Comparison of ENCODE assay signal across 8 mouse cellular contexts in genomic region chr10:117376580-117377189, GRCm38 (mm10). TPM values are rescaled to one million over a fixed set of nuclear protein-coding genes. Genes with fewer than 3 reads are reported as not detected.
DNase-seq lines count a peak whose midpoint lies in the region; ATAC-seq and TF ChIP-seq lines count a peak whose summit lies in the region.

No protein-coding gene starts in this region.

- H3K4me1 ChIP-seq in hindbrain, embryonic 11.5 days (replicated peaks; ENCODE audit: control insufficient read depth, insufficient read depth, low read length) = no peaks in the 10 kb centered on the region
- 0 out of 2 replicates have a peak, but pooled peaks cover 4% of the 10 kb centered on the region for H3K4me1 ChIP-seq in lung, postnatal 0 days (ENCODE audit: insufficient read depth, low read depth, low read length)

- no peaks in the 10 kb centered on the region for H3K9me3 ChIP-seq in hindbrain, embryonic 11.5 days (ENCODE audit: control insufficient read depth, low read length)
- H3K9me3 ChIP-seq in lung, postnatal 0 days (ENCODE audit: low read length) = no peaks in the 10 kb centered on the region

- H3K27me3 ChIP-seq in hindbrain, embryonic 11.5 days (ENCODE audit: control insufficient read depth, insufficient read depth, low read length) = no peaks in the 10 kb centered on the region
- no peaks in the 10 kb centered on the region for H3K27me3 ChIP-seq in lung, postnatal 0 days (replicated peaks; ENCODE audit: insufficient read depth, low read length)

- peak overlapping the region; percentile 55 for H3K4me2 ChIP-seq in hindbrain, embryonic 11.5 days (replicated peaks; ENCODE audit: low read depth, low read length)
- H3K4me2 ChIP-seq in lung, postnatal 0 days (replicated peaks; ENCODE audit: low read depth, low read length) = peak overlapping the region; percentile 75

- peak; percentile 97 for ATAC-seq in hindbrain, embryonic 11.5 days (ENCODE audit: low FRiP score)
- ATAC-seq in lung, postnatal 0 days = peak; percentile 98

- TF ChIP-seq CTCF in lung, postnatal 0 days (IDR thresholded peaks at IDR 0.05) = peak; percentile 56

- peak overlapping the region; percentile 100 for H3K4me3 ChIP-seq in hindbrain, embryonic 11.5 days (ENCODE audit: low read depth, low read length)
- H3K4me3 ChIP-seq in lung, postnatal 0 days (ENCODE audit: low read depth, low read length) = peak overlapping the region; percentile 99

- under 1% methylated on average over 52 of the region's 86 CpGs for WGBS in hindbrain, embryonic 11.5 days
- 0% methylated on average over 43 of the region's 86 CpGs for WGBS in lung, postnatal 0 days

- H3K9ac ChIP-seq in hindbrain, embryonic 11.5 days (ENCODE audit: low read depth, low read length) = peak overlapping the region; percentile 100
- H3K9ac ChIP-seq in lung, postnatal 0 days (replicated peaks; ENCODE audit: low read depth) = peak overlapping the region; percentile 95

- no peaks in the 10 kb centered on the region for H3K36me3 ChIP-seq in hindbrain, embryonic 11.5 days (ENCODE audit: control insufficient read depth, insufficient read depth, low read length)
- no peaks in the 10 kb centered on the region for H3K36me3 ChIP-seq in lung, postnatal 0 days (ENCODE audit: insufficient read depth, low read length)

- DNase-seq in NIH3T3 (ENCODE audit: low read depth) = peak; percentile 97
- DNase-seq in cerebellum, adult 9-11 months = peak; percentile 93
- peak; percentile 72 to 96 for DNase-seq in frontal cortex, adult 2 months (ENCODE audit: extremely low spot score in 1 of 2, low spot score in 1 of 2)
- peak; percentile 98 for DNase-seq in hindbrain, embryonic 11.5 days (ENCODE audit: low spot score)
- DNase-seq in layer of hippocampus, postnatal 10 days (ENCODE audit: low spot score in 2 of 2) = peak; percentile 96 to 98
- DNase-seq in lung, postnatal 0 days (ENCODE audit: low spot score) = peak; percentile 96
- DNase-seq in ovary, postnatal 10 days (ENCODE audit: low spot score) = peak; percentile 85
- DNase-seq in thymus, postnatal 0 days (ENCODE audit: low spot score) = peak; percentile 95

- peak overlapping the region; percentile 92 for H3K27ac ChIP-seq in hindbrain, embryonic 11.5 days (ENCODE audit: low read depth, low read length)
- peak overlapping the region; percentile 96 for H3K27ac ChIP-seq in lung, postnatal 0 days (ENCODE audit: low read length)

- no peak for TF ChIP-seq EP300 in lung, postnatal 0 days (IDR thresholded peaks at IDR 0.05)

RNA-seq across cellular contexts. Expression of gene Cpsf6, which starts 3.1 kb away (rescaled TPM):
- polyA plus RNA-seq in frontal cortex, adult 2 months (2012; rRNA removed) = 64.5 and 68.6 TPM in 2 replicates
- polyA plus RNA-seq in hindbrain, embryonic 11.5 days (2014; fragmentation: Nextera tagmentation; extraction: Ambion mirVana) = 230 and 231 TPM in 2 replicates
- 100 to 1,000 TPM; 116 to 122 TPM for total RNA-seq in layer of hippocampus, postnatal 10 days (2021)
- polyA plus RNA-seq in lung, postnatal 0 days (2015; fragmentation: Nextera tagmentation; extraction: Ambion mirVana) = 61.0 and 67.6 TPM in 2 replicates
- 154 and 161 TPM in 2 replicates for polyA plus RNA-seq in thymus, postnatal 0 days (2015; fragmentation: Nextera tagmentation; extraction: Ambion mirVana)

Comparison
In these comparisons a context has a peak if more than half of its experiments do, and no peak if none do; other contexts are left out.
1. Peak in every context shown above with its lines: DNase-seq, ATAC-seq, H3K4me3 ChIP-seq and H3K27ac ChIP-seq.